Mouse (Mus musculus): ENCODE data around the gene Maged1.
A peak's percentile ranks its signal among the peaks of the same experiment; 100 is the strongest.

DNA sequence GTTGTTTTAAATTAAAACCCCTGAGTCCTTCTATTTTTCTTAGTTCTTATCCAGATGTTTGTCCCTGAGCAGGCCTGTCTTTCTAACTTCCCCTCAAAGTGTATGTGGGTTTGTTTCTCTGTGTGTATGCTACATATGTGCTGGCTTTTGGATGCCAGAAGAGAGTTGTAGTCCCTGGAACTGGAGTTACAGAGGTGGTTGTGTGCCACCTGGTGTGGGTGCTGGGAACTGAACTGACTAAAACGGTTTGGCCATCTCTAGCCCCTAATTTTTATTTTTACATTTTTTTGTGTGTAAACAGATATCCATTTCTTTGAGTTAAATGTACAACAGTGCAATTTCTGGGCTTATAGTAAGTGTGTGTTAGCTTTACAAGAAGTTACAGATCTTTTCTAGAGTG is 3.0 kb upstream of the Maged1 start:
- TF ChIP-seq CTCF (IDR thresholded peaks at IDR 0.05; ENCODE audit: borderline replicate concordance, extremely low read depth, insufficient read depth, insufficient read length) (peak; percentile 62), POLR2A (IDR thresholded peaks at IDR 0.05; ENCODE audit: borderline replicate concordance, extremely low read depth, insufficient read depth, insufficient read length, poor library complexity, severe bottlenecking) (no peak)
